Mouse (Mus musculus) hindbrain, postnatal 0 days (tissue): ENCODE results near the gene Qser1. TPM values are rescaled to one million over a fixed set of nuclear protein-coding genes. Genes with fewer than 3 reads are reported as not detected.
A peak's percentile ranks its signal among the peaks of the same experiment; 100 is the strongest.

Experiments
- ATAC-seq: fragments of 200-750 bp; cut with Nextera tagmentation; 2 replicates; pipeline ENCODE4 v1.8.0; 2017; ENCODE audit warnings: mild to moderate bottlenecking, moderate TSS enrichment, moderate library complexity
- DNase-seq: peaks from one replicate; pipeline ENCODE4 v3.0.0-alpha.2; 2015; ENCODE audit warnings: low spot score
- H3K27ac ChIP-seq: fragments of 300-500 bp; sonication (generic); 2 replicates; pipeline ENCODE4 v1.5.1; 2014; ENCODE audit warnings: mild to moderate bottlenecking
- H3K27me3 ChIP-seq: fragments of 300-500 bp; sonication (generic); 2 replicates; pipeline ENCODE4 v1.6.1; 2014; ENCODE audit warnings: low read length, mixed read lengths; ENCODE audit not compliant: insufficient read depth
- H3K36me3 ChIP-seq: fragments of 300-500 bp; sonication (generic); 2 replicates; pipeline ENCODE4 v1.6.1; 2014; ENCODE audit warnings: low read length, mixed read lengths; ENCODE audit not compliant: insufficient read depth
- H3K4me1 ChIP-seq: fragments of 300-500 bp; sonication (generic); 2 replicates; pipeline ENCODE4 v1.6.1; 2014; ENCODE audit warnings: antibody characterized with exemption, low read length, mixed read lengths; ENCODE audit not compliant: insufficient read depth
- H3K4me2 ChIP-seq: fragments of 300-500 bp; sonication (generic); 2 replicates; pipeline ENCODE4 v1.6.1; 2014; ENCODE audit warnings: low read depth, mild to moderate bottlenecking, low read length, moderate library complexity, mixed read lengths
- H3K4me3 ChIP-seq: fragments of 300-500 bp; sonication (generic); 2 replicates; pipeline ENCODE4 v1.5.1; 2014; ENCODE audit warnings: low read length
- H3K9ac ChIP-seq: fragments of 300-500 bp; sonication (generic); replicated peaks from 2 replicates; pipeline ENCODE4 v1.6.1; 2014; ENCODE audit warnings: mild to moderate bottlenecking, low read length, moderate library complexity, mixed read lengths
- H3K9me3 ChIP-seq: fragments of 300-500 bp; sonication (generic); 2 replicates; pipeline ENCODE4 v1.6.1; 2016; ENCODE audit warnings: low read length, mixed read lengths
- CTCF ChIP-seq: IDR thresholded peaks from 2 replicates; pipeline ENCODE4 v1.5.1; 2016; ENCODE audit warnings: antibody characterized with exemption, control low read depth, low read depth
- WGBS: fragments of 180-500 bp; shearing (Covaris S2); extraction: QIAGEN DNeasy Blood & Tissue Kit; methylation state at CpG from one replicate; pipeline ENCODE4 v1.1.7; 2014; 5-methylcytosine and 5-hydroxymethylcytosine counted together
- polyA plus RNA-seq: library from polyadenylated mRNA; unstranded; fragments of >200 nt; fragmentation: Nextera tagmentation; extraction: Ambion mirVana; gene quantifications from 2 replicates; pipeline ENCODE4 v1.2.1, GENCODE M21; 2015
- total RNA-seq: library from RNA; depleted of rRNA; stranded (reverse); fragments of >200 nt; gene quantifications from 2 replicates; pipeline ENCODE4 v1.2.3, GENCODE M21; 2014; rRNA removed

Gene Qser1
- total and polyA plus RNA-seq, 2 experiments from 2014 or later: 4.3 to 12.2 TPM

GRCm38 (mm10) chr2:104716279-104716678, 100.3 kb downstream of the Qser1 start, which contains the start of gene Pin1rt1:
TSS of gene Pin1rt1 (minus strand) at chr2:104716379.
- DNase-seq (no peak), ATAC-seq (no peak)
- Histone ChIP-seq H3K4me3 (no peak within 1 kb of the TSS), H3K36me3 (no peaks in the 10 kb centered on the region), H3K27me3 (no peaks in the 10 kb centered on the region), H3K9me3 (no peaks in the 10 kb centered on the region), H3K9ac (no peak within 1 kb of the TSS), H3K4me2 (no peak within 1 kb of the TSS), H3K4me1 (no peaks in the 10 kb centered on the region), H3K27ac (no peak within 1 kb of the TSS)
- TF ChIP-seq CTCF: no peak
- WGBS: 93% methylated on average over 4 of the region's 4 CpGs

- Histone ChIP-seq H3K9me3 (no peaks in the 10 kb centered on the region), H3K9ac (no peak overlapping the region), H3K4me1 (0 out of 2 replicates have a peak, but pooled peaks cover 5% of the 10 kb centered on the region), H3K4me3 (no peak overlapping the region), H3K4me2 (0 out of 2 replicates have a peak overlapping the region, but pooled peaks have one; percentile 7), H3K27ac (no peak overlapping the region), H3K36me3 (no peaks in the 10 kb centered on the region), H3K27me3 (no peaks in the 10 kb centered on the region)
- DNase-seq (no peak), ATAC-seq (no peak)
- TF ChIP-seq CTCF: no peak
- 43% methylated on average over 15 of the region's 15 CpGs for WGBS
Measured at GRCm38 (mm10) chr2:104714254-104714691, 102.3 kb downstream of the Qser1 start.

- ATAC-seq (no peak), DNase-seq (no peak)
- 0 out of 2 replicates have a peak, but pooled peaks cover 5% of the 10 kb centered on the region for H3K4me1 ChIP-seq
- 1% methylated on average over 7 of the region's 7 CpGs for WGBS
- peak overlapping the region; percentile 59 for H3K4me2 ChIP-seq
- TF ChIP-seq CTCF: no peak
- no peaks in the 10 kb centered on the region for H3K36me3 ChIP-seq
- peak overlapping the region; percentile 86 for H3K27ac ChIP-seq
- H3K9ac ChIP-seq: peak overlapping the region; percentile 78
- peak overlapping the region; percentile 85 for H3K4me3 ChIP-seq
- no peaks in the 10 kb centered on the region for H3K9me3 ChIP-seq
- no peaks in the 10 kb centered on the region for H3K27me3 ChIP-seq
Measured at GRCm38 (mm10) chr2:104712486-104712809, 104.1 kb downstream of the Qser1 start.

GRCm38 (mm10) chr2:104711585-104712485, 104.7 kb downstream of the Qser1 start, which contains the start of gene Tcp11l1:
TSS of gene Tcp11l1 (minus strand) at chr2:104712169.
- ATAC-seq (peak; percentile 95), DNase-seq (peak; percentile 85)
- 3% methylated on average over 72 of the region's 99 CpGs for WGBS
- TF ChIP-seq CTCF: no peak
- H3K27me3 ChIP-seq: no peaks in the 10 kb centered on the region
- H3K4me3 ChIP-seq: peak within 1 kb of the TSS; percentile 85
- H3K9me3 ChIP-seq: no peaks in the 10 kb centered on the region
- peak within 1 kb of the TSS; percentile 59 for H3K4me2 ChIP-seq
- 0 out of 2 replicates have a peak, but pooled peaks cover 5% of the 10 kb centered on the region for H3K4me1 ChIP-seq
- H3K27ac ChIP-seq: peak within 1 kb of the TSS; percentile 86
- H3K36me3 ChIP-seq: no peaks in the 10 kb centered on the region
- H3K9ac ChIP-seq: peak within 1 kb of the TSS; percentile 78

- H3K4me3 ChIP-seq: peak overlapping the region; percentile 85
- 0 out of 2 replicates have a peak overlapping the region, but pooled peaks have one; percentile 78 for H3K9ac ChIP-seq
- peak overlapping the region; percentile 86; the same call in 1 of the 2 replicates for H3K27ac ChIP-seq
- no peak for ATAC-seq
- peak overlapping the region; percentile 59 for H3K4me2 ChIP-seq
- 14% methylated on average over 6 of the region's 6 CpGs for WGBS
- H3K27me3 ChIP-seq: no peaks in the 10 kb centered on the region
- 0 out of 2 replicates have a peak, but pooled peaks cover 5% of the 10 kb centered on the region for H3K4me1 ChIP-seq
- no peak for DNase-seq
- no peaks in the 10 kb centered on the region for H3K36me3 ChIP-seq
- H3K9me3 ChIP-seq: no peaks in the 10 kb centered on the region
- no peak for TF ChIP-seq CTCF
Measured at GRCm38 (mm10) chr2:104710670-104711370, 105.7 kb downstream of the Qser1 start.

- Histone ChIP-seq H3K9me3 (no peaks in the 10 kb centered on the region), H3K9ac (no peak overlapping the region), H3K27ac (no peak overlapping the region), H3K36me3 (peaks cover 9% of the 10 kb centered on the region; the same call in 1 of the 2 replicates), H3K4me1 (0 out of 2 replicates have a peak, but pooled peaks cover 5% of the 10 kb centered on the region), H3K4me3 (no peak overlapping the region), H3K27me3 (no peaks in the 10 kb centered on the region), H3K4me2 (no peak overlapping the region)
- DNase-seq (no peak), ATAC-seq (no peak)
- TF ChIP-seq CTCF: no peak
- 49% methylated on average over 6 of the region's 6 CpGs for WGBS
Measured at GRCm38 (mm10) chr2:104709786-104710337, 106.7 kb downstream of the Qser1 start.

Other genes with a start within 250 kb of the Qser1 start
- 10.0 and 24.8 TPM in 2 replicates for gene Cstf3, start 226.2 kb downstream of the Qser1 start, total RNA-seq
- gene Cstf3, start 226.2 kb downstream of the Qser1 start, polyA plus RNA-seq: 61.2 and 64.8 TPM in 2 replicates
- 27.0 and 46.5 TPM in 2 replicates for gene Tcp11l1, start 104.6 kb downstream of the Qser1 start, total RNA-seq
- gene Tcp11l1, start 104.6 kb downstream of the Qser1 start, polyA plus RNA-seq: 64.2 and 69.6 TPM in 2 replicates
- gene Pin1rt1, start 100.4 kb downstream of the Qser1 start, total RNA-seq: not detected in 2 replicates
- not detected in 2 replicates for gene Pin1rt1, start 100.4 kb downstream of the Qser1 start, polyA plus RNA-seq
- gene Depdc7, start 73.9 kb downstream of the Qser1 start, total RNA-seq: 1.3 and 1.8 TPM in 2 replicates
- 0.59 and 1.2 TPM in 2 replicates for gene Depdc7, start 73.9 kb downstream of the Qser1 start, polyA plus RNA-seq
- 2.2 and 3.8 TPM in 2 replicates for gene Prrg4, start 33.1 kb upstream of the Qser1 start, total RNA-seq
- gene Prrg4, start 33.1 kb upstream of the Qser1 start, polyA plus RNA-seq: 1.4 and 1.6 TPM in 2 replicates
- gene Ccdc73, start 51.0 kb upstream of the Qser1 start, total RNA-seq: 15.2 TPM in 1 of 2 replicates, not detected in the other
- gene Ccdc73, start 51.0 kb upstream of the Qser1 start, polyA plus RNA-seq: 3.7 and 5.2 TPM in 2 replicates
- 85.0 and 85.8 TPM in 2 replicates for gene Eif3m, start 200.3 kb upstream of the Qser1 start, total RNA-seq
- gene Eif3m, start 200.3 kb upstream of the Qser1 start, polyA plus RNA-seq: 187 and 190 TPM in 2 replicates